Mouse (Mus musculus) bone marrow macrophage, adult 2 months (primary cell): ENCODE measurements around the gene Strap.

ENCODE experiments used
- CTCF ChIP-seq: IDR thresholded peaks from 2 replicates; pipeline ENCODE4 v1.5.1; 2012; ENCODE audit warnings: low read depth, mild to moderate bottlenecking, low read length, moderate library complexity
- POLR2A ChIP-seq: IDR thresholded peaks from 2 replicates; pipeline ENCODE4 v1.6.1; 2012; ENCODE audit warnings: mild to moderate bottlenecking, low read depth, low read length, borderline replicate concordance

DNA sequence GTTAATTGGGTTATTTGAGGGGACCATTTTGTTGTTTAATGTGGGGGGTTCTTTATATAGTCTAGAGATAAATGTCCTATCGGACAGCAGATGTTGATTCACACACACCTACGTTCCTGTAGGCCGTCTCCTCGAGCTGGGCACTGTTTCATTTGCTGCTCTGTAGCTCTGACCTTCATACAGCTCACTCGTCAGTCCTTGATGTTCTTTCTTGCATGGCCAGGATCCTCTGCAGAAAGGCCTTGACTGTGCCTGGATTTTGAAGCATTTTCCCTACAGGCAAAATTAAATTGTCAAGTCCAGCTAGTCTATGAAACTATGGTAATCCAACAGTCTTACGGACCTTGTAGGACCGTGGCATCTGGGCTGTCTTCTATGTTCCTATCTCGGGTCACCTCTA lies 39.8 kb upstream of the Strap start:
- TF ChIP-seq CTCF: no peak
- no peak for TF ChIP-seq POLR2A
